Mouse (Mus musculus) hindlimb bud, embryonic 11.5 days (tissue): ENCODE measurements around the gene Hadha.

Source experiments
- DNase-seq: peaks from one replicate; pipeline ENCODE4 v3.0.0-alpha.2; 2012; ENCODE audit warnings: low read depth, low spot score; ENCODE audit errors: extremely low spot score

Hadha gene

GRCm38 (mm10) chr5:30154013-30154412 lies 949 bp downstream of the Hadha start:
- no peak for DNase-seq

GRCm38 (mm10) chr5:30153222-30153621 lies 1.7 kb downstream of the Hadha start:
- no peak for DNase-seq

- DNase-seq = no peak
Measured at GRCm38 (mm10) chr5:30152413-30152812, 2.5 kb downstream of the Hadha start.

GRCm38 (mm10) chr5:30152007-30152406 lies 3.0 kb downstream of the Hadha start:
- no peak for DNase-seq

GRCm38 (mm10) chr5:30148133-30148920 lies 6.6 kb downstream of the Hadha start:
- no peak for DNase-seq

- no peak for DNase-seq
Measured at GRCm38 (mm10) chr5:30146526-30146925, 8.4 kb downstream of the Hadha start.

GRCm38 (mm10) chr5:30138193-30138592 lies 16.8 kb downstream of the Hadha start:
- DNase-seq = no peak

- no peak for DNase-seq
Measured at GRCm38 (mm10) chr5:30137271-30137670, 17.7 kb downstream of the Hadha start.

- no peak for DNase-seq
Measured at GRCm38 (mm10) chr5:30135711-30136231, 19.2 kb downstream of the Hadha start.

- DNase-seq = no peak
Measured at GRCm38 (mm10) chr5:30132173-30132572, 22.8 kb downstream of the Hadha start.

GRCm38 (mm10) chr5:30131246-30131645 lies 23.7 kb downstream of the Hadha start:
- DNase-seq = no peak

- no peak for DNase-seq
Measured at GRCm38 (mm10) chr5:30128680-30129079, 26.3 kb downstream of the Hadha start.

GRCm38 (mm10) chr5:30127921-30128597 lies 26.9 kb downstream of the Hadha start:
- DNase-seq = no peak

GRCm38 (mm10) chr5:30126756-30127155 lies 28.2 kb downstream of the Hadha start:
- no peak for DNase-seq

- no peak for DNase-seq
Measured at GRCm38 (mm10) chr5:30125587-30125986, 29.4 kb downstream of the Hadha start.

GRCm38 (mm10) chr5:30122481-30122880 lies 32.5 kb downstream of the Hadha start:
- DNase-seq = no peak

GRCm38 (mm10) chr5:30120106-30120505 lies 34.9 kb downstream of the Hadha start:
- DNase-seq = no peak

- DNase-seq = no peak
Measured at GRCm38 (mm10) chr5:30119163-30119562, 35.8 kb downstream of the Hadha start.

GRCm38 (mm10) chr5:30118018-30118417 lies 36.9 kb downstream of the Hadha start:
- DNase-seq = no peak

- DNase-seq = no peak
Measured at GRCm38 (mm10) chr5:30115718-30116117, 39.2 kb downstream of the Hadha start.

GRCm38 (mm10) chr5:30114761-30115140 lies 40.2 kb downstream of the Hadha start:
- DNase-seq = no peak
